Mouse (Mus musculus) spleen, adult 2 months (tissue): ENCODE measurements around the gene Dusp12.

ENCODE experiments used
- CTCF ChIP-seq: fragments of 200-500 bp; IDR thresholded peaks from 2 replicates; pipeline ENCODE4 v1.5.1; 2011; ENCODE audit warnings: mild to moderate bottlenecking, inconsistent platforms; ENCODE audit not compliant: insufficient read depth, insufficient read length, insufficient replicate concordance; ENCODE audit errors: extremely low read depth
- POLR2A ChIP-seq: fragments of 200-500 bp; IDR thresholded peaks from 2 replicates; pipeline ENCODE4 v1.6.1; 2011; ENCODE audit warnings: low read depth, low read length, inconsistent platforms

- TF ChIP-seq CTCF (no peak), POLR2A (no peak)
Observed at GRCm38 (mm10) chr1:170829344-170829743, 56.0 kb downstream of the Dusp12 start.
